Mouse (Mus musculus) common myeloid progenitor, adult 5-6 weeks (primary cell): Measurements from ENCODE around the gene Cfap97d1. TPM values are rescaled to one million over a fixed set of nuclear protein-coding genes. Genes with fewer than 3 reads are reported as not detected.
"Not testable (repeated sequence)": the region's sequence is repeated elsewhere in the genome, so short reads cannot be mapped to it uniquely, and the experiment has no call there.

ENCODE experiments used
- ATAC-seq: replicated peaks from 2 replicates; pipeline ENCODE4 v1.8.0; 2016; ENCODE audit warnings: low read depth, mild to moderate bottlenecking, moderate TSS enrichment, inconsistent platforms; ENCODE audit not compliant: poor library complexity, severe bottlenecking
- total RNA-seq: library from RNA; stranded (forward); fragments of 200-1000, 187-1606 nt; gene quantifications from 2 replicates; pipeline ENCODE4 v1.2.3, GENCODE M21; 2017

Gene Cfap97d1
- total RNA-seq, 1 experiment from 2014 or later: not detected

- 0 out of 2 replicates have a peak, but pooled peaks have one; percentile 28 for ATAC-seq
Measured at GRCm38 (mm10) chr11:101972097-101972496, 12.0 kb upstream of the Cfap97d1 start.

DNA sequence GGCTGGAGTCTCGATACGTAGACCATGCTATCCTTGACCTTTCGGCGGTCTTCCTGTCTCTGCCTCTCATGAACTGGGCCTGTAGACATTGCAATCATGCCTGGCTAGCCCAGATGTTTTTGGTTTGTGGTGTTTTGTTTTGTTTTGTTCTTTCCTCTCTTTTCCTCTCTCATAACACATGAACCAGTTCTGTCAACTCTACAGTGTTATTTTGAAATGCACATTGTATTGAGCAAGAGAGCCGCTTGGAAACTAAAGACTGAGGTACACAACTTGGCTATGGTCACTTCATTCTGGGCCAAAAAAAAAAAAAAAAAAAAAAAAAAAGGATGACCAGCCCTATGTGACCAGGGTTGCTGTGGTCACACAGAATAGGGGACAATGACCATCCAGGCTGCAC lies 11.4 kb upstream of the Cfap97d1 start:
- ATAC-seq: no peak

- ATAC-seq: no peak
Measured at GRCm38 (mm10) chr11:101973496-101973895, 10.6 kb upstream of the Cfap97d1 start.

DNA sequence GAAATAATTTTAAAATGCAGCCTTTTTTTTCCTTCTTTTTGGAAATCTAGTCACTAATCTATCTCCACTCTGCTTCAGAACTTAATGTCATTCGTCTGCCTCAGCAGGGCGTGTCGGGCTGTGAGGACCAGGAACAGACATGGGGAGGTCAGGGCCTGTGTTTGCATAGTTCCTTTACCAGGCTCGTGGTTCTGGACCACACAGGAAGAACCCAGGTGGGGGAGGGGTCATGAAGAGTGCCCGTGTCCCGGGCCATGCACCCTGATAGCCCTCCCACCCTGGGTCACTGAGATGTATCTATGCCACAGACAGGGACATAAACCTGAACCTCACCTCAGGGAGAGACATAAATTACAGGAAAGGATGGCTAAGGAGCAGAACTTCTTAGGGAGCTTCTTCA lies 9.9 kb upstream of the Cfap97d1 start:
- no peak for ATAC-seq

GRCm38 (mm10) chr11:101974923-101975322 lies 9.2 kb upstream of the Cfap97d1 start:
- no peak for ATAC-seq

GRCm38 (mm10) chr11:101976949-101977348 lies 7.1 kb upstream of the Cfap97d1 start:
- ATAC-seq: no peak

- ATAC-seq: no peak
Measured at GRCm38 (mm10) chr11:101979140-101979539, 4.9 kb upstream of the Cfap97d1 start.

GRCm38 (mm10) chr11:101980603-101981157 lies 3.4 kb upstream of the Cfap97d1 start:
- ATAC-seq: no peak

DNA sequence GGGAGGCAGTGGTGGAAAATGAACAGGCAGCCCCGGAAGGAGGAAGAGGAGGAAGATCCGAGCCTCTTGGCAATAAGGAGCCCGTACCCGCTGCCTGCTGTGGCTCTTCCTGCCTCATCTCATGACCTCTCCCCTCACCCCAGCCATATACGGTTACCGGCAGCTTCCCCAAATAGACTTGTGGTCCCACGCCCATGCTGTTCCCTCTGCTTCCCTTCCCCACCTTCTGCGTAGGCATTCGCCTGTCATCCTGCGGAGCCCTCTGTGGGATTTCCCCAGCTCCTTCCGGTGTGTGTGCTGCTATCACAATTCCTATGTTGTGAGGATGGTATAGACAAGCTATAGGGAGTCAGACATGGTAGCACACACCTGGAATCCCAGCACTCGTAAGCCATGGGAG lies 2.2 kb upstream of the Cfap97d1 start:
- ATAC-seq: peak; percentile 37

GRCm38 (mm10) chr11:101982981-101983411 lies 1.1 kb upstream of the Cfap97d1 start:
- ATAC-seq: no peak

GRCm38 (mm10) chr11:101983431-101983921 lies 603 bp upstream of the Cfap97d1 start:
- no peak for ATAC-seq

DNA sequence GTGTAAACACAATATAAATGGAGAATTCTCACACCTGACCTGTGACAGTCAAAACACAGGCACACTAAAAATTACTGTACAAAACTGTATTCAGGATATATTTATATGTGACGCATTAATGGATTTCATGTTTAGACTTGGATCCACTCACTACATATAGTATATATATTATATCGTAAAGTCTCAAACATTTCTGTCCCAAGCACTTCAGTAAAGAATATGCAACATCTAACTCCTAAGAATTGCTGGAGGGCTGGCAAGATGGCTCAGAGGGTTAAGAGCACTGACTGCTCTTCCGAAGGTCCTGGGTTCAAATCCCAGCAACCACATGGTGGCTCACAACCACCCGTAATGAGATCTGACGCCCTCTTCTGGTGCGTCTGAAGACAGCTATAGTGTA lies 1.4 kb downstream of the Cfap97d1 start:
- not testable (repeated sequence) for ATAC-seq

GRCm38 (mm10) chr11:101985990-101986389 lies 1.9 kb downstream of the Cfap97d1 start:
- ATAC-seq: peak; percentile 45

DNA sequence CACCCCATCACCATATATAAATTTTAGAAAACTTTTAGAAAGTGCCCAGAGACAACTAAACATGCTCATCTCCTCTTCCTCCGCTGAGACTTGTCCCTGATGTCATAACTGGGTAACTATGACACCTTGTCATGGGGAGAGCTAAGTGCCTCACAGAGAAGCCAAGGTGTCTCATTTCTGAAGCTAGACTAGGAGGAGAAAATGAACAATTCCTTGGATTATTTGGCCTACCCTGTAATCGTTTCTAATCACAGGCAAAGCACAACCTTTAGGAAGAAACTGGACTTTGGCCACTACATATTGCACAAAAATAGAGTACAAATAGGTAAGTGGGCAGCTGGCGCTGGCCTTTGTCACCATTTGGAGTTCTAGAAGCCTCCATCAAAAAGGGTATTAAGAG lies 2.8 kb downstream of the Cfap97d1 start, which contains the start of gene Dusp3:
Gene Dusp3 (minus strand): TSS at position 101 of the 400 bp plus-strand sequence.
- ATAC-seq: no peak

DNA sequence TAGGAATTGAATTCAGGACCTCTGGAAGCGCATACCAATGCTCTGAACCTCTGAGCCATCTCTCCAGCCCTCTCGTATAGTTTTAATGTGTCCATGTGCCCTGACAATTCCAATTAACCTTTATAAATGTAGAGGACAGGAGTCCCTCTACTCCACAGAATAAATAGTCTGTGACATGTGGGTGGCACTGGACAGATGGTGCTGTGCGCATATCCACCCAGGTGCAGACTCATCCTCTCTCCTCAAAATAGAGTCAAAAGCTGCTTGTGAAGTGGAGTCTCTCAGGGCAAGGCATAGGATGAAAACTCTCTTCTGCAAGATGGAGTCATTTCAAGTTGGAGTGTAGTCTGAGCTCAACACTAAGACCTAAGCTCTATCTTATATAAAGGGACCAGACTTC lies 6.2 kb downstream of the Cfap97d1 start:
- ATAC-seq: no peak

GRCm38 (mm10) chr11:101991813-101992212 lies 7.7 kb downstream of the Cfap97d1 start:
- ATAC-seq: no peak

- ATAC-seq: no peak
Measured at GRCm38 (mm10) chr11:101992411-101992810, 8.3 kb downstream of the Cfap97d1 start.

DNA sequence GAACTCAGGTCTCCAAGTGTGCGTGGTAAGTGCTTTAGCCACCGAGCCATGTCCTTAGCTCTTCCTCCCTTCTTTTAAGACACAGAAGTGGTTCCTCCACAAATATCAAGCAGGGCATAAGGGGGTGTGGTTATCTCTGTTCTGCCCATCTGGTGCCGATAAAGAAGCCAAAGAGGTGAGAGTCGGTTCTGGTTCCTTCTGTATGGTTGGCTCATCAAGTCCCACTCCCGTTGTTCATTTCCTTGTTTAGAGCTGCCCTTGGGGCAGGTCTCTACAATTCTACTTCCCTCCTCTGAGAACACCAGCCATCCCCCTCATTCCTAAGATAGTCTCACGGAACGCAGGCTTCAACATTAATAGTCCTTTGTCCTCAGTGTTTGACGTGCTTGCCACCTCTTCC lies 10.0 kb downstream of the Cfap97d1 start:
- no peak for ATAC-seq

DNA sequence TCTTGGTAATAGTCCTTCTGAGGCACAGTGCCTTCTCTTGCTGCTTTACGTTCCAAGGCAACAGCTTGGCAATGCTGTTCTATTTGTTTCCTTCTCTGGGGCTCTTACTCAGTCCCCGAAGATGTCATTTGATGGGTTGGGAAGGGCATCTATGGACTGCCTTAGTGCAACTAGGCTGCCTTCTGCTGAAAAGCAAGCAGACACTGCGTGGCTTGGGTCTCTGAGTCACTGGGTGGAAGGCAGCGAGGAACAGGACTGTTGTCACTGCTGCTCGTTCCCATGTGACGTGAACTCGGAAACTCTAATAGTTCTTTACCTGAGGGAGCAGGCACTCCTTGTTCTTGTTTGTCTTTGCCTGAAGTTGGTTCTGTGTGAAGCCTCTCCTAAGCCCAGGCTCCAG lies 11.9 kb downstream of the Cfap97d1 start:
- no peak for ATAC-seq

- ATAC-seq: no peak
Measured at GRCm38 (mm10) chr11:101998258-101998657, 14.2 kb downstream of the Cfap97d1 start.

DNA sequence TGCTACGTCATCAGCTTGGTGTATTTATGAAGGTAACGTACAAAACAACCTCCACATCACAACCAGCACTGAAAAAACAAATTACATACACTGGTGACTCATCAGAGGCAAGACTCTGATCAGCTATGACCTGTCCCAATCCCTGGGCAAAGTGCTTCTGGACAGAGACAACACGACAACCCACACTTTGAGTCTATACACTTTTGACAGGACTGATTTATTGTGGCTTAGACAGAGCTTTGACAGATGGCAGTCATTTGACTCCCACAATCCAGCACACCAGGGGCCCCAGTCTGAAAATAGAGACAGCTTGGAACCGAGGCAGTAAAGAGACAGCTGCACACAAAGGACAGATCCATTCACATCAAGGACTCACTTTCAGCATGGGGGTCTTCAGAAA lies 15.4 kb downstream of the Cfap97d1 start:
- ATAC-seq: no peak

DNA sequence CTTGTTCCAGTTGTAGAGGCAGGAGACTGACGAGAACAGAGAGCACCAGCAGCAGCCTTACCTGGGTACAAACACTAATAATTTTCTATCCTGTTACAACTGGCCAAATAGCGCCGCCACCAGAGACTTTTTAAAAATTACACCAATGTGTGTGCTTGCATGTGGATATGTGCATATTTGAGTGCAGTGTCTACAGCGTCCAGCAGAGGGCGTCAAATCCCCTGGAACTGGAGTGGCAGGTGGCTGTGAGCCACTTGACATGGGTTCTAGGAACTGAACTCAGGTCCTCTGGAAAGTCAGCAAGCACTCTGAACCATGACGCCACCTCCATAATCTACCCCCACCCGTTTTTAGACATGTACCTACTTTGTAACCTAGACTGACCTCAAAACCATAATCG lies 20.2 kb downstream of the Cfap97d1 start:
- no peak for ATAC-seq
